Mouse (Mus musculus) spleen, postnatal 14 days (tissue): ENCODE data around the gene Aars.

Source experiments
- DNase-seq, 2 experiments: peaks; one replicate each; pipeline ENCODE4 v3.0.0; 2021 to 2022; ENCODE audit warnings: low spot score in 2 of 2

Aars gene

GRCm38 (mm10) chr8:111093865-111094718 lies 61.1 kb downstream of the Aars start, which contains the start of gene Pdpr:
Gene Pdpr (plus strand): TSS chr8:111094630.
- peak; percentile 82 to 91 for DNase-seq

- peak in 1 of 2 experiments; percentile 21 for DNase-seq
These were observed 61.9 kb downstream of the Aars start for GRCm38 (mm10) chr8:111094719-111095302.
